16 mouse cellular contexts compared by ENCODE assay signal in genomic region chr12:104003238-104003612, GRCm38 (mm10). TPM values are rescaled to one million over a fixed set of nuclear protein-coding genes. Genes with fewer than 3 reads are reported as not detected.
DNase-seq lines count a peak whose midpoint lies in the region; ATAC-seq and TF ChIP-seq lines count a peak whose summit lies in the region.
"Had no signal": no experiment of that assay in that cellular context is flagged by ENCODE, and none has a peak within 500 bp of the region (broad histone marks: within the 10 kb centered on the region; RNA-seq: fewer than 3 reads in every experiment).

No protein-coding gene starts in this region.

- no peaks in the 10 kb centered on the region for H3K9me3 ChIP-seq in heart, embryonic 15.5 days (replicated peaks)
- H3K9me3 ChIP-seq: midbrain, embryonic 15.5 days had no signal

- H3K4me3 ChIP-seq in heart, embryonic 15.5 days = no peak overlapping the region
- no peak overlapping the region for H3K4me3 ChIP-seq in embryonic fibroblast, embryonic 13.5 days (ENCODE audit: insufficient read depth, low read length)
- H3K4me3 ChIP-seq: forebrain, embryonic 10.5 days; midbrain, embryonic 15.5 days had no signal

- H3K4me1 ChIP-seq in heart, embryonic 15.5 days (replicated peaks) = peaks cover 20% of the 10 kb centered on the region
- H3K4me1 ChIP-seq in embryonic fibroblast, embryonic 13.5 days (ENCODE audit: control insufficient read depth, insufficient read depth, low read length) = peaks cover 10% of the 10 kb centered on the region
- H3K4me1 ChIP-seq: forebrain, embryonic 10.5 days; midbrain, embryonic 15.5 days had no signal

- no peak overlapping the region for H3K9ac ChIP-seq in heart, embryonic 15.5 days
- H3K9ac ChIP-seq: midbrain, embryonic 15.5 days had no signal

- DNase-seq in heart, postnatal 25 days (ENCODE audit: low spot score) = no peak
- peak; percentile 24 for DNase-seq in lung, postnatal 10 days
- DNase-seq in lung, adult 18-20 months = no peak
- DNase-seq in splenic B cell, adult 2 months (ENCODE audit: low read depth, low spot score) = peak; percentile 8
- no peak for DNase-seq in thymus, postnatal 0 days (ENCODE audit: low spot score)
- no peak for DNase-seq in retina, embryonic 14.5 days (ENCODE audit: low spot score)
- DNase-seq: cerebellum, postnatal 14 days; liver; thymus, postnatal 4 days had no signal

- 0 out of 2 replicates have a peak, but pooled peaks have one; percentile 25 for ATAC-seq in heart, embryonic 15.5 days (replicated peaks; ENCODE audit: insufficient number of reproducible peaks, insufficient read depth, low FRiP score, low read depth)
- ATAC-seq: midbrain, embryonic 15.5 days had no signal

- H3K27ac ChIP-seq in heart, embryonic 15.5 days = peak overlapping the region; percentile 70
- H3K27ac ChIP-seq in embryonic fibroblast, embryonic 13.5 days (ENCODE audit: insufficient read depth, low read length) = peak overlapping the region; percentile 97
- H3K27ac ChIP-seq: forebrain, embryonic 10.5 days; midbrain, embryonic 15.5 days had no signal

- 33% methylated on average over 4 of the region's 4 CpGs for WGBS in heart, embryonic 15.5 days

- intact Hi-C loops in heart, postnatal 25 days (cut with DNase I) = no loop called here

- H3K4me2 ChIP-seq in heart, embryonic 15.5 days = no peak overlapping the region; the same call in 1 of the 2 replicates
- H3K4me2 ChIP-seq: midbrain, embryonic 15.5 days had no signal

- peaks cover 12% of the 10 kb centered on the region for H3K27me3 ChIP-seq in heart, embryonic 15.5 days
- H3K27me3 ChIP-seq in splenic B cell, adult 2 months (ENCODE audit: control insufficient read depth, insufficient read depth, low read length, poor library complexity, severe bottlenecking) = no peaks in the 10 kb centered on the region
- H3K27me3 ChIP-seq: CH12.LX; midbrain, embryonic 15.5 days had no signal

- no peaks in the 10 kb centered on the region for H3K36me3 ChIP-seq in heart, embryonic 15.5 days
- H3K36me3 ChIP-seq in splenic B cell, adult 2 months (ENCODE audit: control insufficient read depth, insufficient read depth, low read length, poor library complexity, severe bottlenecking) = no peaks in the 10 kb centered on the region
- H3K36me3 ChIP-seq: forebrain, embryonic 10.5 days; midbrain, embryonic 15.5 days had no signal

- no peak for TF ChIP-seq POLR2A in embryonic fibroblast, embryonic 13.5 days (IDR thresholded peaks at IDR 0.05; ENCODE audit: low read depth, low read length)

- TF ChIP-seq CTCF in embryonic fibroblast, embryonic 13.5 days (IDR thresholded peaks at IDR 0.05; ENCODE audit: borderline replicate concordance, insufficient read depth, low read length) = no peak

RNA-seq across cellular contexts. Expression of gene Serpina9, which starts 10.3 kb away (rescaled TPM):
- polyA plus RNA-seq in heart, embryonic 15.5 days (2015; fragmentation: Nextera tagmentation; extraction: Ambion mirVana) = 0.18 and 0.33 TPM in 2 replicates
- total RNA-seq in heart, postnatal 25 days (2021) = under 1 TPM; 0.08 to 0.13 TPM
- not detected in 2 replicates for polyA plus RNA-seq in embryonic fibroblast, embryonic 13.5 days (2011; ENCODE audit: insufficient read length, low read depth, missing spikeins)
- polyA plus RNA-seq in thymus, postnatal 0 days (2015; fragmentation: Nextera tagmentation; extraction: Ambion mirVana) = 0.95 and 1.1 TPM in 2 replicates
- total RNA-seq: gastrocnemius, adult 8-10 months had no signal
- polyA plus RNA-seq: forebrain, embryonic 10.5 days; midbrain, embryonic 15.5 days had no signal

RNA-seq across cellular contexts. Expression of gene Serpina11, which starts 13.5 kb away (rescaled TPM):
- not detected in 2 replicates for polyA plus RNA-seq in heart, embryonic 15.5 days (2015; fragmentation: Nextera tagmentation; extraction: Ambion mirVana)
- total RNA-seq in heart, postnatal 25 days (2021) = not detected
- not detected in 2 replicates for polyA plus RNA-seq in embryonic fibroblast, embryonic 13.5 days (2011; ENCODE audit: insufficient read length, low read depth, missing spikeins)
- polyA plus RNA-seq in thymus, postnatal 0 days (2015; fragmentation: Nextera tagmentation; extraction: Ambion mirVana) = 0.34 and 0.40 TPM in 2 replicates
- total RNA-seq: gastrocnemius, adult 8-10 months had no signal
- polyA plus RNA-seq: brain, embryonic 14.5 days; forebrain, embryonic 10.5 days; midbrain, embryonic 15.5 days had no signal

RNA-seq across cellular contexts. Expression of gene Serpina12, which starts 41.0 kb away (rescaled TPM):
- polyA plus RNA-seq in heart, embryonic 15.5 days (2015; fragmentation: Nextera tagmentation; extraction: Ambion mirVana) = not detected in 2 replicates
- total RNA-seq in heart, postnatal 25 days (2021) = not detected
- not detected in 2 replicates for polyA plus RNA-seq in embryonic fibroblast, embryonic 13.5 days (2011; ENCODE audit: insufficient read length, low read depth, missing spikeins)
- polyA plus RNA-seq in thymus, postnatal 0 days (2015; fragmentation: Nextera tagmentation; extraction: Ambion mirVana) = 0.20 and 0.27 TPM in 2 replicates
- total RNA-seq: CH12.LX had no signal
- polyA plus RNA-seq: brain, embryonic 14.5 days; forebrain, embryonic 10.5 days; midbrain, embryonic 15.5 days had no signal

RNA-seq across cellular contexts. Expression of gene Serpina1e, which starts 44.5 kb away (rescaled TPM):
- 0.40 and 1.6 TPM in 2 replicates for polyA plus RNA-seq in heart, embryonic 15.5 days (2015; fragmentation: Nextera tagmentation; extraction: Ambion mirVana)
- under 1 TPM in 1 of 2 experiments, not detected in 1; 0.20 TPM for total RNA-seq in heart, postnatal 25 days (2021)
- not detected in 2 replicates for polyA plus RNA-seq in embryonic fibroblast, embryonic 13.5 days (2011; ENCODE audit: insufficient read length, low read depth, missing spikeins)
- polyA plus RNA-seq in thymus, postnatal 0 days (2015; fragmentation: Nextera tagmentation; extraction: Ambion mirVana) = 0.38 and 0.69 TPM in 2 replicates
- total RNA-seq: CH12.LX had no signal
- polyA plus RNA-seq: forebrain, embryonic 10.5 days; midbrain, embryonic 15.5 days had no signal

Comparison
In these comparisons a context has a peak if more than half of its experiments do, and no peak if none do; other contexts are left out.
1. DNase-seq: peak in lung, postnatal 10 days (single experiment) and splenic B cell, adult 2 months (single experiment); none in heart, postnatal 25 days (single experiment), lung, adult 18-20 months (0 of 2), thymus, postnatal 0 days (single experiment) and retina, embryonic 14.5 days (single experiment).